Mouse (Mus musculus) thymus, adult 2 months (tissue): ENCODE results near the gene Cd2. TPM values are rescaled to one million over a fixed set of nuclear protein-coding genes. Genes with fewer than 3 reads are reported as not detected.

Source experiments
- DNase-seq: peaks from one replicate; pipeline ENCODE4 v3.0.0; 2021
- H3K27ac ChIP-seq: fragments of 200-500 bp; 2 replicates; pipeline ENCODE4 v1.5.1; 2012; ENCODE audit warnings: low read length, control low read depth; ENCODE audit not compliant: control insufficient read depth, insufficient read depth
- H3K27me3 ChIP-seq: fragments of 200-500 bp; 2 replicates; pipeline ENCODE4 v1.6.1; 2012; ENCODE audit warnings: mild to moderate bottlenecking, low read length, moderate library complexity, mixed read lengths; ENCODE audit not compliant: control insufficient read depth, insufficient read depth
- H3K36me3 ChIP-seq: fragments of 200-500 bp; 2 replicates; pipeline ENCODE4 v1.6.1; 2012; ENCODE audit warnings: mild to moderate bottlenecking, low read length, moderate library complexity; ENCODE audit not compliant: control insufficient read depth, insufficient read depth
- H3K4me1 ChIP-seq: fragments of 200-500 bp; replicated peaks from 2 replicates; pipeline ENCODE4 v1.6.1; 2012; ENCODE audit warnings: low read length; ENCODE audit not compliant: control insufficient read depth, insufficient read depth
- H3K4me3 ChIP-seq: fragments of 200-500 bp; 2 replicates; pipeline ENCODE4 v1.5.1; 2012; ENCODE audit warnings: mild to moderate bottlenecking, low read length, control low read depth, moderate library complexity; ENCODE audit not compliant: control insufficient read depth, insufficient read depth
- CTCF ChIP-seq: fragments of 200-500 bp; IDR thresholded peaks from 2 replicates; pipeline ENCODE4 v1.5.1; 2012; ENCODE audit warnings: mild to moderate bottlenecking, control low read depth, low read length, moderate library complexity, borderline replicate concordance; ENCODE audit not compliant: control insufficient read depth, poor library complexity, insufficient read depth; ENCODE audit errors: extremely low read depth
- POLR2A ChIP-seq: fragments of 200-500 bp; IDR thresholded peaks from 2 replicates; pipeline ENCODE4 v1.6.1; 2012; ENCODE audit warnings: mild to moderate bottlenecking, low read length, control low read depth, moderate library complexity; ENCODE audit not compliant: control insufficient read depth, poor library complexity, insufficient read depth; ENCODE audit errors: extremely low read depth
- WGBS: fragments of 180-500 bp; shearing (Covaris S2); methylation state at CpG from one replicate; pipeline ENCODE4 v1.1.7; 2018; 5-methylcytosine and 5-hydroxymethylcytosine counted together
- polyA plus RNA-seq: library from polyadenylated mRNA; depleted of rRNA; stranded (reverse); fragments of >200 nt; gene quantifications from 2 replicates; pipeline ENCODE4 v1.2.3, GENCODE M21; 2012

The Cd2 gene
- polyA plus RNA-seq, 1 experiment, result 117 TPM

- Histone ChIP-seq H3K36me3 (peaks cover 10% of the 10 kb centered on the region; the same call in 1 of the 2 replicates), H3K27ac (peak overlapping the region; percentile 76), H3K4me1 (peaks cover 67% of the 10 kb centered on the region), H3K27me3 (no peaks in the 10 kb centered on the region), H3K4me3 (no peak overlapping the region)
- WGBS, result 91% methylated on average over 9 of the region's 9 CpGs
- no peak for DNase-seq
- TF ChIP-seq CTCF (no peak), POLR2A (no peak)
Measured at GRCm38 (mm10) chr3:101282556-101283180, 5.1 kb downstream of the Cd2 start.

- Histone ChIP-seq H3K27me3 (no peaks in the 10 kb centered on the region), H3K4me1 (peaks cover 67% of the 10 kb centered on the region), H3K4me3 (no peak overlapping the region), H3K27ac (peak overlapping the region; percentile 76), H3K36me3 (peaks cover 10% of the 10 kb centered on the region; the same call in 1 of the 2 replicates)
- 85% methylated on average over 4 of the region's 4 CpGs for WGBS
- DNase-seq, result no peak
- no peak for TF ChIP-seq POLR2A
- no peak for TF ChIP-seq CTCF
Measured at GRCm38 (mm10) chr3:101281841-101282240, 5.9 kb downstream of the Cd2 start.

- peak overlapping the region; percentile 97 for H3K27ac ChIP-seq
- H3K4me3 ChIP-seq, result 0 out of 2 replicates have a peak overlapping the region, but pooled peaks have one; percentile 4
- TF ChIP-seq CTCF (peak; percentile 24; the same call in 1 of the 2 replicates), POLR2A (no peak)
- no peaks in the 10 kb centered on the region for H3K27me3 ChIP-seq
- peaks cover 67% of the 10 kb centered on the region for H3K4me1 ChIP-seq
- DNase-seq, result peak; percentile 68
- 28% methylated on average over 15 of the region's 15 CpGs for WGBS
- peaks cover 14% of the 10 kb centered on the region; the same call in 1 of the 2 replicates for H3K36me3 ChIP-seq
Measured at GRCm38 (mm10) chr3:101280348-101281311, 7.1 kb downstream of the Cd2 start.

GRCm38 (mm10) chr3:101279561-101279960 lies 8.2 kb downstream of the Cd2 start:
- DNase-seq, result no peak
- Histone ChIP-seq H3K4me3 (no peak overlapping the region), H3K27ac (peak overlapping the region; percentile 84), H3K4me1 (peaks cover 75% of the 10 kb centered on the region), H3K27me3 (no peaks in the 10 kb centered on the region), H3K36me3 (peaks cover 19% of the 10 kb centered on the region; the same call in 1 of the 2 replicates)
- WGBS, result 85% methylated on average over 10 of the region's 10 CpGs
- TF ChIP-seq POLR2A (no peak), CTCF (no peak)

GRCm38 (mm10) chr3:101278396-101278795 lies 9.3 kb downstream of the Cd2 start:
- no peaks in the 10 kb centered on the region for H3K27me3 ChIP-seq
- peak overlapping the region; percentile 84; the same call in 1 of the 2 replicates for H3K27ac ChIP-seq
- DNase-seq, result no peak
- 91% methylated on average over 5 of the region's 5 CpGs for WGBS
- no peak for TF ChIP-seq POLR2A
- TF ChIP-seq CTCF, result no peak
- H3K36me3 ChIP-seq, result peaks cover 20% of the 10 kb centered on the region; the same call in 1 of the 2 replicates
- no peak overlapping the region for H3K4me3 ChIP-seq
- H3K4me1 ChIP-seq, result peaks cover 84% of the 10 kb centered on the region

- Histone ChIP-seq H3K27ac (peak overlapping the region; percentile 92), H3K4me1 (peaks cover 83% of the 10 kb centered on the region), H3K27me3 (no peaks in the 10 kb centered on the region), H3K36me3 (peaks cover 26% of the 10 kb centered on the region; the same call in 1 of the 2 replicates), H3K4me3 (no peak overlapping the region)
- no peak for DNase-seq
- TF ChIP-seq POLR2A (no peak), CTCF (no peak)
- WGBS, result 84% methylated on average over 4 of the region's 4 CpGs
Measured at GRCm38 (mm10) chr3:101277830-101278229, 9.9 kb downstream of the Cd2 start.
